Mouse (Mus musculus): ENCODE data around the gene 4930402F06Rik. TPM values are rescaled to one million over a fixed set of nuclear protein-coding genes. Genes with fewer than 3 reads are reported as not detected.

The 4930402F06Rik gene
- polyA plus RNA-seq, 1 experiment from 2014 or later = not detected

- Histone ChIP-seq H3K9me3 (ENCODE audit: control insufficient read depth, low read length) (no peaks in the 10 kb centered on the region), H3K9ac (ENCODE audit: low read depth, low read length) (no peak overlapping the region), H3K36me3 (ENCODE audit: control insufficient read depth, insufficient read depth, low read length) (no peaks in the 10 kb centered on the region), H3K27ac (ENCODE audit: low read depth, low read length) (no peak overlapping the region), H3K4me2 (no peak overlapping the region), H3K27me3 (replicated peaks; ENCODE audit: control insufficient read depth, insufficient read depth, low read length) (no peaks in the 10 kb centered on the region), H3K4me1 (replicated peaks; ENCODE audit: control insufficient read depth, insufficient read depth, low read length) (no peaks in the 10 kb centered on the region), H3K4me3 (ENCODE audit: low read depth, low read length) (no peak overlapping the region)
- no peak for ATAC-seq (replicated peaks; ENCODE audit: low FRiP score)
- 72% methylated on average over 6 of the region's 6 CpGs for WGBS
- DNase-seq (ENCODE audit: low spot score) = no peak
These were observed 1.3 kb upstream of the 4930402F06Rik start for GRCm38 (mm10) chr2:35398184-35398828.

- no peaks in the 10 kb centered on the region for H3K36me3 ChIP-seq (ENCODE audit: control insufficient read depth, insufficient read depth, low read length)
- H3K27me3 ChIP-seq (replicated peaks; ENCODE audit: control insufficient read depth, insufficient read depth, low read length) = no peaks in the 10 kb centered on the region
- no peaks in the 10 kb centered on the region for H3K4me1 ChIP-seq (replicated peaks; ENCODE audit: control insufficient read depth, insufficient read depth, low read length)
- no peak for DNase-seq (ENCODE audit: low spot score)
- ATAC-seq (replicated peaks; ENCODE audit: low FRiP score) = no peak
- no peak overlapping the region for H3K9ac ChIP-seq (ENCODE audit: low read depth, low read length)
- 46% methylated on average over 11 of the region's 11 CpGs for WGBS
- H3K9me3 ChIP-seq (ENCODE audit: control insufficient read depth, low read length) = no peaks in the 10 kb centered on the region
- H3K4me3 ChIP-seq (ENCODE audit: low read depth, low read length) = no peak overlapping the region
- no peak overlapping the region for H3K4me2 ChIP-seq
- H3K27ac ChIP-seq (ENCODE audit: low read depth, low read length) = no peak overlapping the region
These were observed 707 bp upstream of the 4930402F06Rik start for GRCm38 (mm10) chr2:35397590-35398173.

- no peaks in the 10 kb centered on the region for H3K4me1 ChIP-seq (replicated peaks; ENCODE audit: control insufficient read depth, insufficient read depth, low read length)
- ATAC-seq (replicated peaks; ENCODE audit: low FRiP score) = no peak
These were observed 11.5 kb downstream of the 4930402F06Rik start for GRCm38 (mm10) chr2:35385441-35385871.

GRCm38 (mm10) chr2:35379306-35379705, 17.7 kb downstream of the 4930402F06Rik start:
- Histone ChIP-seq H3K36me3 (ENCODE audit: control insufficient read depth, insufficient read depth, low read length) (no peaks in the 10 kb centered on the region), H3K9ac (ENCODE audit: low read depth, low read length) (no peak overlapping the region), H3K27ac (ENCODE audit: low read depth, low read length) (no peak overlapping the region), H3K9me3 (ENCODE audit: control insufficient read depth, low read length) (no peaks in the 10 kb centered on the region), H3K27me3 (replicated peaks; ENCODE audit: control insufficient read depth, insufficient read depth, low read length) (no peaks in the 10 kb centered on the region), H3K4me2 (no peak overlapping the region), H3K4me3 (ENCODE audit: low read depth, low read length) (no peak overlapping the region), H3K4me1 (replicated peaks; ENCODE audit: control insufficient read depth, insufficient read depth, low read length) (0 out of 2 replicates have a peak, but pooled peaks cover 3% of the 10 kb centered on the region)
- WGBS = 70% methylated on average over 9 of the region's 9 CpGs
- DNase-seq (ENCODE audit: low spot score) (no peak), ATAC-seq (replicated peaks; ENCODE audit: low FRiP score) (no peak)

More at GRCm38 (mm10) chr2:35385441-35385871, 11.5 kb downstream of the 4930402F06Rik start:
- 77% methylated on average over 9 of the region's 9 CpGs for WGBS
- Histone ChIP-seq H3K4me2 (no peak overlapping the region), H3K27me3 (replicated peaks; ENCODE audit: control insufficient read depth, insufficient read depth, low read length) (no peaks in the 10 kb centered on the region), H3K27ac (ENCODE audit: low read depth, low read length) (no peak overlapping the region), H3K9me3 (ENCODE audit: control insufficient read depth, low read length) (peaks cover 2% of the 10 kb centered on the region; the same call in 1 of the 2 replicates), H3K4me3 (ENCODE audit: low read depth, low read length) (no peak overlapping the region), H3K9ac (ENCODE audit: low read depth, low read length) (no peak overlapping the region), H3K36me3 (ENCODE audit: control insufficient read depth, insufficient read depth, low read length) (no peaks in the 10 kb centered on the region)
- DNase-seq (ENCODE audit: low spot score) = no peak

- H3K4me3 ChIP-seq (ENCODE audit: low read depth, low read length) = no peak overlapping the region
- H3K9ac ChIP-seq (ENCODE audit: low read depth, low read length) = no peak overlapping the region
- no peak overlapping the region for H3K4me2 ChIP-seq
- no peaks in the 10 kb centered on the region for H3K9me3 ChIP-seq (ENCODE audit: control insufficient read depth, low read length)
- H3K27ac ChIP-seq (ENCODE audit: low read depth, low read length) = no peak overlapping the region
- 0 out of 2 replicates have a peak, but pooled peaks cover 3% of the 10 kb centered on the region for H3K4me1 ChIP-seq (replicated peaks; ENCODE audit: control insufficient read depth, insufficient read depth, low read length)
- WGBS = 21% methylated on average over 6 of the region's 6 CpGs
- DNase-seq (ENCODE audit: low spot score) (no peak), ATAC-seq (replicated peaks; ENCODE audit: low FRiP score) (no peak)
- H3K36me3 ChIP-seq (ENCODE audit: control insufficient read depth, insufficient read depth, low read length) = no peaks in the 10 kb centered on the region
- no peaks in the 10 kb centered on the region for H3K27me3 ChIP-seq (replicated peaks; ENCODE audit: control insufficient read depth, insufficient read depth, low read length)
These were observed 19.4 kb downstream of the 4930402F06Rik start for GRCm38 (mm10) chr2:35377600-35377999.

GRCm38 (mm10) chr2:35373003-35373402, 24.0 kb downstream of the 4930402F06Rik start:
- H3K9me3 ChIP-seq (ENCODE audit: control insufficient read depth, low read length) = no peaks in the 10 kb centered on the region
- ATAC-seq (replicated peaks; ENCODE audit: low FRiP score) (no peak), DNase-seq (ENCODE audit: low spot score) (no peak)
- no peaks in the 10 kb centered on the region for H3K36me3 ChIP-seq (ENCODE audit: control insufficient read depth, insufficient read depth, low read length)
- H3K4me1 ChIP-seq (replicated peaks; ENCODE audit: control insufficient read depth, insufficient read depth, low read length) = 0 out of 2 replicates have a peak, but pooled peaks cover 3% of the 10 kb centered on the region
- H3K9ac ChIP-seq (ENCODE audit: low read depth, low read length) = no peak overlapping the region
- 9% methylated on average over 3 of the region's 3 CpGs for WGBS
- no peak overlapping the region for H3K4me3 ChIP-seq (ENCODE audit: low read depth, low read length)
- H3K4me2 ChIP-seq = no peak overlapping the region
- H3K27ac ChIP-seq (ENCODE audit: low read depth, low read length) = no peak overlapping the region
- H3K27me3 ChIP-seq (replicated peaks; ENCODE audit: control insufficient read depth, insufficient read depth, low read length) = no peaks in the 10 kb centered on the region

GRCm38 (mm10) chr2:35370686-35371085, 26.3 kb downstream of the 4930402F06Rik start:
- Histone ChIP-seq H3K9ac (ENCODE audit: low read depth, low read length) (no peak overlapping the region), H3K9me3 (ENCODE audit: control insufficient read depth, low read length) (no peaks in the 10 kb centered on the region), H3K27me3 (replicated peaks; ENCODE audit: control insufficient read depth, insufficient read depth, low read length) (no peaks in the 10 kb centered on the region), H3K4me1 (replicated peaks; ENCODE audit: control insufficient read depth, insufficient read depth, low read length) (no peaks in the 10 kb centered on the region), H3K27ac (ENCODE audit: low read depth, low read length) (no peak overlapping the region), H3K4me2 (no peak overlapping the region), H3K4me3 (ENCODE audit: low read depth, low read length) (no peak overlapping the region), H3K36me3 (ENCODE audit: control insufficient read depth, insufficient read depth, low read length) (no peaks in the 10 kb centered on the region)
- ATAC-seq (replicated peaks; ENCODE audit: low FRiP score) (no peak), DNase-seq (ENCODE audit: low spot score) (no peak)

- H3K9me3 ChIP-seq (ENCODE audit: control insufficient read depth, low read length) = no peaks in the 10 kb centered on the region
- H3K36me3 ChIP-seq (ENCODE audit: control insufficient read depth, insufficient read depth, low read length) = no peaks in the 10 kb centered on the region
- H3K27me3 ChIP-seq (replicated peaks; ENCODE audit: control insufficient read depth, insufficient read depth, low read length) = no peaks in the 10 kb centered on the region
- WGBS = 81% methylated on average over 2 of the region's 2 CpGs
- ATAC-seq (replicated peaks; ENCODE audit: low FRiP score) (no peak), DNase-seq (ENCODE audit: low spot score) (no peak)
- no peak within 1 kb of the TSS for H3K27ac ChIP-seq (ENCODE audit: low read depth, low read length)
- H3K4me2 ChIP-seq = no peak within 1 kb of the TSS
- H3K9ac ChIP-seq (ENCODE audit: low read depth, low read length) = no peak within 1 kb of the TSS
- no peaks in the 10 kb centered on the region for H3K4me1 ChIP-seq (replicated peaks; ENCODE audit: control insufficient read depth, insufficient read depth, low read length)
- H3K4me3 ChIP-seq (ENCODE audit: low read depth, low read length) = no peak within 1 kb of the TSS
These were observed 29.3 kb downstream of the 4930402F06Rik start, which contains the start of gene 4930568D16Rik for GRCm38 (mm10) chr2:35367629-35368028. Gene 4930568D16Rik (minus strand): TSS chr2:35367729.

- Histone ChIP-seq H3K4me1 (replicated peaks; ENCODE audit: control insufficient read depth, insufficient read depth, low read length) (no peaks in the 10 kb centered on the region), H3K4me2 (no peak overlapping the region), H3K36me3 (ENCODE audit: control insufficient read depth, insufficient read depth, low read length) (no peaks in the 10 kb centered on the region), H3K9me3 (ENCODE audit: control insufficient read depth, low read length) (no peaks in the 10 kb centered on the region), H3K4me3 (ENCODE audit: low read depth, low read length) (no peak overlapping the region), H3K27me3 (replicated peaks; ENCODE audit: control insufficient read depth, insufficient read depth, low read length) (no peaks in the 10 kb centered on the region), H3K27ac (ENCODE audit: low read depth, low read length) (no peak overlapping the region), H3K9ac (ENCODE audit: low read depth, low read length) (no peak overlapping the region)
- DNase-seq (ENCODE audit: low spot score) (no peak), ATAC-seq (replicated peaks; ENCODE audit: low FRiP score) (peak; percentile 41; the same call in 1 of the 2 replicates)
- WGBS = 46% methylated on average over 5 of the region's 5 CpGs
These were observed 47.8 kb downstream of the 4930402F06Rik start for GRCm38 (mm10) chr2:35349184-35349583.

Measured in liver, embryonic 11.5 days (tissue).